Mouse (Mus musculus) bone marrow, adult 2 months (tissue): ENCODE measurements around the gene Gm17657.

Experiments
- CTCF ChIP-seq: fragments of 200-500 bp; IDR thresholded peaks from 2 replicates; pipeline ENCODE4 v1.5.1; 2011; ENCODE audit warnings: low read length, control low read depth; ENCODE audit not compliant: control insufficient read depth, insufficient read depth
- POLR2A ChIP-seq: fragments of 200-500 bp; IDR thresholded peaks from 2 replicates; pipeline ENCODE4 v1.6.1; 2011; ENCODE audit warnings: low read depth, mild to moderate bottlenecking, control low read depth, low read length, borderline replicate concordance; ENCODE audit not compliant: control insufficient read depth

- TF ChIP-seq CTCF = no peak
- TF ChIP-seq POLR2A = no peak
Observed at GRCm38 (mm10) chr17:29579579-29580126, 30.2 kb upstream of the Gm17657 start.
